Mouse (Mus musculus): Measurements from ENCODE around the gene Fxyd3. TPM values are rescaled to one million over a fixed set of nuclear protein-coding genes. Genes with fewer than 3 reads are reported as not detected.

The Fxyd3 gene
- 0.12 and 1.5 TPM in 2 replicates for polyA plus RNA-seq (2012; rRNA removed)

GRCm38 (mm10) chr7:31076492-31076891, at the start of gene Fxyd3:
TSS of gene Fxyd3 (minus strand) at chr7:31076704.

GRCm38 (mm10) chr7:31115182-31115581, 38.7 kb upstream of the Fxyd3 start, which contains the start of gene Hpn:
TSS of gene Hpn (minus strand) at chr7:31115290.

GRCm38 (mm10) chr7:31059108-31059507, 17.4 kb downstream of the Fxyd3 start, which contains the start of gene Lgi4:
TSS of gene Lgi4 (plus strand) at chr7:31059342.

GRCm38 (mm10) chr7:31057071-31057470, 19.4 kb downstream of the Fxyd3 start, which contains the start of gene Fxyd1:
TSS of gene Fxyd1 (minus strand) at chr7:31057199.

GRCm38 (mm10) chr7:31051321-31052021, 25.0 kb downstream of the Fxyd3 start, which contains the start of gene Fxyd7:
TSS of gene Fxyd7 (minus strand) at chr7:31051467.

GRCm38 (mm10) chr7:31042431-31042910, 34.0 kb downstream of the Fxyd3 start, which contains the start of gene Fxyd5:
TSS of gene Fxyd5 (minus strand) at chr7:31042481.

Other genes with a start within 250 kb of the Fxyd3 start
- 0.04 TPM in 1 of 2 replicates, not detected in the other for gene Ffar3, start 220.5 kb downstream of the Fxyd3 start, polyA plus RNA-seq (2012; rRNA removed)
- not detected in 2 replicates for gene Ffar1, start 215.1 kb downstream of the Fxyd3 start, polyA plus RNA-seq (2012; rRNA removed)
- gene Cd22, start 196.4 kb downstream of the Fxyd3 start, polyA plus RNA-seq (2012; rRNA removed): 0.05 and 0.28 TPM in 2 replicates
- gene Mag, start 161.8 kb downstream of the Fxyd3 start, polyA plus RNA-seq (2012; rRNA removed): 2.1 and 3.7 TPM in 2 replicates
- gene Hamp2, start 152.0 kb downstream of the Fxyd3 start, polyA plus RNA-seq (2012; rRNA removed): not detected in 2 replicates
- gene Hamp, start 132.7 kb downstream of the Fxyd3 start, polyA plus RNA-seq (2012; rRNA removed): 0.30 TPM in 1 of 2 replicates, not detected in the other
- gene Usf2, start 119.9 kb downstream of the Fxyd3 start, polyA plus RNA-seq (2012; rRNA removed): 151 and 162 TPM in 2 replicates
- gene Lsr, start 103.2 kb downstream of the Fxyd3 start, polyA plus RNA-seq (2012; rRNA removed): 15.1 and 19.2 TPM in 2 replicates
- gene Fam187b, start 102.9 kb downstream of the Fxyd3 start, polyA plus RNA-seq (2012; rRNA removed): 0.39 and 0.44 TPM in 2 replicates
- gene Fxyd5, start 34.2 kb downstream of the Fxyd3 start, polyA plus RNA-seq (2012; rRNA removed): 25.6 and 27.1 TPM in 2 replicates
- gene Fxyd7, start 25.2 kb downstream of the Fxyd3 start, polyA plus RNA-seq (2012; rRNA removed): 181 and 192 TPM in 2 replicates
- 15.8 and 27.5 TPM in 2 replicates for gene Fxyd1, start 19.5 kb downstream of the Fxyd3 start, polyA plus RNA-seq (2012; rRNA removed)
- 1.1 and 2.0 TPM in 2 replicates for gene Lgi4, start 17.4 kb downstream of the Fxyd3 start, polyA plus RNA-seq (2012; rRNA removed)
- 0.83 and 0.88 TPM in 2 replicates for gene Hpn, start 38.6 kb upstream of the Fxyd3 start, polyA plus RNA-seq (2012; rRNA removed)
- 40.6 and 44.1 TPM in 2 replicates for gene Scn1b, start 50.3 kb upstream of the Fxyd3 start, polyA plus RNA-seq (2012; rRNA removed)
- 407 and 430 TPM in 2 replicates for gene Gramd1a, start 79.2 kb upstream of the Fxyd3 start, polyA plus RNA-seq (2012; rRNA removed)
- not detected in 2 replicates for gene Scgb2b2, start 213.8 kb upstream of the Fxyd3 start, polyA plus RNA-seq (2012; rRNA removed)
- not detected in 2 replicates for gene Scgb1b2, start 215.1 kb upstream of the Fxyd3 start, polyA plus RNA-seq (2012; rRNA removed)

All from central nervous system, embryonic 18 days (tissue).